Mouse (Mus musculus): ENCODE measurements around the gene Rps18. TPM values are rescaled to one million over a fixed set of nuclear protein-coding genes. Genes with fewer than 3 reads are reported as not detected.

Rps18 gene
- polyA plus RNA-seq, 1 experiment from 2014 or later = 1,803 TPM

GRCm38 (mm10) chr17:33938783-33939182 is 17.0 kb downstream of the Rps18 start:
- no peak overlapping the region for H3K27ac ChIP-seq
- H3K4me2 ChIP-seq = peak overlapping the region; percentile 94
- peak overlapping the region; percentile 89; the same call in 1 of the 2 replicates for H3K4me3 ChIP-seq (replicated peaks)
- no peak overlapping the region for H3K9ac ChIP-seq
- no peaks in the 10 kb centered on the region for H3K27me3 ChIP-seq (replicated peaks)
- no peaks in the 10 kb centered on the region for H3K9me3 ChIP-seq
- peaks cover 23% of the 10 kb centered on the region for H3K36me3 ChIP-seq
- H3K4me1 ChIP-seq = peaks cover 24% of the 10 kb centered on the region
- 75% methylated on average over 11 of the region's 11 CpGs for WGBS
- no peak for ATAC-seq (ENCODE audit: insufficient read depth, low FRiP score, low read depth)

GRCm38 (mm10) chr17:33936993-33937392 is 18.8 kb downstream of the Rps18 start:
- H3K36me3 ChIP-seq = peaks cover 20% of the 10 kb centered on the region

GRCm38 (mm10) chr17:33935422-33936055 is 20.3 kb downstream of the Rps18 start:
- WGBS = 80% methylated on average over 21 of the region's 21 CpGs
- H3K27ac ChIP-seq = no peak overlapping the region
- no peaks in the 10 kb centered on the region for H3K27me3 ChIP-seq (replicated peaks)
- no peak for ATAC-seq (ENCODE audit: insufficient read depth, low FRiP score, low read depth)
- H3K4me2 ChIP-seq = no peak overlapping the region
- H3K4me1 ChIP-seq = peaks cover 20% of the 10 kb centered on the region
- H3K36me3 ChIP-seq = peaks cover 20% of the 10 kb centered on the region
- no peak overlapping the region for H3K4me3 ChIP-seq (replicated peaks)
- no peak overlapping the region for H3K9ac ChIP-seq
- no peaks in the 10 kb centered on the region for H3K9me3 ChIP-seq

More at GRCm38 (mm10) chr17:33936993-33937392, 18.8 kb downstream of the Rps18 start:
- Histone ChIP-seq H3K9ac (no peak overlapping the region), H3K9me3 (no peaks in the 10 kb centered on the region), H3K27me3 (replicated peaks) (no peaks in the 10 kb centered on the region), H3K4me1 (peaks cover 23% of the 10 kb centered on the region), H3K27ac (no peak overlapping the region), H3K4me3 (replicated peaks) (no peak overlapping the region), H3K4me2 (no peak overlapping the region)
- ATAC-seq (ENCODE audit: insufficient read depth, low FRiP score, low read depth) = no peak
- WGBS = 79% methylated on average over 15 of the region's 15 CpGs

- Histone ChIP-seq H3K4me3 (replicated peaks) (no peak overlapping the region), H3K4me1 (peaks cover 17% of the 10 kb centered on the region), H3K9ac (no peak overlapping the region), H3K4me2 (no peak overlapping the region), H3K27me3 (replicated peaks) (no peaks in the 10 kb centered on the region), H3K36me3 (peaks cover 15% of the 10 kb centered on the region), H3K9me3 (no peaks in the 10 kb centered on the region), H3K27ac (no peak overlapping the region)
- no peak for ATAC-seq (ENCODE audit: insufficient read depth, low FRiP score, low read depth)
- WGBS = 91% methylated on average over 15 of the region's 15 CpGs
Observed at GRCm38 (mm10) chr17:33932970-33933369, 22.8 kb downstream of the Rps18 start.

GRCm38 (mm10) chr17:33932448-33932847 is 23.4 kb downstream of the Rps18 start:
- Histone ChIP-seq H3K36me3 (peaks cover 13% of the 10 kb centered on the region), H3K27ac (no peak overlapping the region), H3K4me3 (replicated peaks) (no peak overlapping the region), H3K9ac (no peak overlapping the region), H3K9me3 (no peaks in the 10 kb centered on the region), H3K4me2 (no peak overlapping the region), H3K27me3 (replicated peaks) (no peaks in the 10 kb centered on the region), H3K4me1 (peaks cover 17% of the 10 kb centered on the region)
- ATAC-seq (ENCODE audit: insufficient read depth, low FRiP score, low read depth) = no peak
- WGBS = 91% methylated on average over 14 of the region's 14 CpGs

GRCm38 (mm10) chr17:33931947-33932346 is 23.9 kb downstream of the Rps18 start:
- ATAC-seq (ENCODE audit: insufficient read depth, low FRiP score, low read depth) = no peak
- H3K27me3 ChIP-seq (replicated peaks) = no peaks in the 10 kb centered on the region
- peaks cover 8% of the 10 kb centered on the region; the same call in 1 of the 2 replicates for H3K36me3 ChIP-seq
- no peak overlapping the region for H3K4me2 ChIP-seq
- no peaks in the 10 kb centered on the region for H3K9me3 ChIP-seq
- H3K27ac ChIP-seq = no peak overlapping the region
- WGBS = 94% methylated on average over 11 of the region's 11 CpGs
- H3K4me1 ChIP-seq = peaks cover 17% of the 10 kb centered on the region
- no peak overlapping the region for H3K9ac ChIP-seq
- H3K4me3 ChIP-seq (replicated peaks) = no peak overlapping the region

GRCm38 (mm10) chr17:33931159-33931866 is 24.5 kb downstream of the Rps18 start:
- 0 out of 2 replicates have a peak, but pooled peaks cover 7% of the 10 kb centered on the region for H3K36me3 ChIP-seq
- peak overlapping the region; percentile 95 for H3K4me2 ChIP-seq
- H3K27ac ChIP-seq = peak overlapping the region; percentile 98
- ATAC-seq (ENCODE audit: insufficient read depth, low FRiP score, low read depth) = no peak
- H3K4me3 ChIP-seq (replicated peaks) = peak overlapping the region; percentile 81
- peaks cover 17% of the 10 kb centered on the region for H3K4me1 ChIP-seq
- H3K9me3 ChIP-seq = no peaks in the 10 kb centered on the region
- no peaks in the 10 kb centered on the region for H3K27me3 ChIP-seq (replicated peaks)
- WGBS = 41% methylated on average over 18 of the region's 18 CpGs
- 0 out of 2 replicates have a peak overlapping the region, but pooled peaks have one; percentile 10 for H3K9ac ChIP-seq

GRCm38 (mm10) chr17:33930280-33931158 is 25.3 kb downstream of the Rps18 start:
- Histone ChIP-seq H3K36me3 (peaks cover 4% of the 10 kb centered on the region; the same call in 1 of the 2 replicates), H3K9ac (peak overlapping the region; percentile 68), H3K4me1 (peaks cover 17% of the 10 kb centered on the region), H3K4me3 (replicated peaks) (peak overlapping the region; percentile 81), H3K4me2 (peak overlapping the region; percentile 95), H3K27me3 (replicated peaks) (no peaks in the 10 kb centered on the region), H3K9me3 (no peaks in the 10 kb centered on the region), H3K27ac (peak overlapping the region; percentile 98)
- WGBS = under 1% methylated on average over 40 of the region's 45 CpGs
- peak; percentile 28; the same call in 1 of the 2 replicates for ATAC-seq (ENCODE audit: insufficient read depth, low FRiP score, low read depth)

- WGBS = under 1% methylated on average over 75 of the region's 80 CpGs
- H3K36me3 ChIP-seq = no peaks in the 10 kb centered on the region; the same call in 1 of the 2 replicates
- no peaks in the 10 kb centered on the region for H3K9me3 ChIP-seq
- H3K4me3 ChIP-seq (replicated peaks) = peak within 1 kb of the TSS; percentile 81
- H3K4me1 ChIP-seq = peaks cover 17% of the 10 kb centered on the region
- peak; percentile 83 for ATAC-seq (ENCODE audit: insufficient read depth, low FRiP score, low read depth)
- H3K27ac ChIP-seq = peak within 1 kb of the TSS; percentile 98
- H3K27me3 ChIP-seq (replicated peaks) = no peaks in the 10 kb centered on the region
- peak within 1 kb of the TSS; percentile 68 for H3K9ac ChIP-seq
- H3K4me2 ChIP-seq = peak within 1 kb of the TSS; percentile 95
Observed at GRCm38 (mm10) chr17:33929371-33930279, 26.2 kb downstream of the Rps18 start, which contains the start of gene Rgl2. Gene Rgl2 (plus strand): TSS chr17:33929543.

- ATAC-seq (ENCODE audit: insufficient read depth, low FRiP score, low read depth) = no peak
- 60% methylated on average over 21 of the region's 21 CpGs for WGBS
- Histone ChIP-seq H3K4me2 (peak overlapping the region; percentile 95), H3K4me1 (peaks cover 17% of the 10 kb centered on the region), H3K9ac (peak overlapping the region; percentile 53; the same call in 1 of the 2 replicates), H3K36me3 (no peaks in the 10 kb centered on the region; the same call in 1 of the 2 replicates), H3K4me3 (replicated peaks) (peak overlapping the region; percentile 81), H3K9me3 (no peaks in the 10 kb centered on the region), H3K27me3 (replicated peaks) (no peaks in the 10 kb centered on the region), H3K27ac (no peak overlapping the region)
Observed at GRCm38 (mm10) chr17:33928251-33928947, 27.4 kb downstream of the Rps18 start.

Measured in stomach, embryonic 15.5 days (tissue).